Mouse (Mus musculus): ENCODE results near the gene Msl3. TPM values are rescaled to one million over a fixed set of nuclear protein-coding genes. Genes with fewer than 3 reads are reported as not detected.
"Not testable (repeated sequence)": the region's sequence is repeated elsewhere in the genome, so short reads cannot be mapped to it uniquely, and the experiment has no call there.

Gene Msl3
- polyA plus RNA-seq (2015; fragmentation: Nextera tagmentation; extraction: Ambion mirVana) = 18.3 and 22.8 TPM in 2 replicates

GRCm38 (mm10) chrX:168673525-168674406 lies at the start of gene Msl3:
Msl3 (minus strand) TSS chrX:168673898.
- Histone ChIP-seq H3K9ac (peak within 1 kb of the TSS; percentile 77), H3K27ac (peak within 1 kb of the TSS; percentile 95), H3K27me3 (no peaks in the 10 kb centered on the region), H3K4me1 (replicated peaks) (0 out of 2 replicates have a peak, but pooled peaks cover 3% of the 10 kb centered on the region), H3K4me2 (peak within 1 kb of the TSS; percentile 81), H3K9me3 (replicated peaks) (no peaks in the 10 kb centered on the region), H3K4me3 (replicated peaks) (peak within 1 kb of the TSS; percentile 67), H3K36me3 (peaks cover 16% of the 10 kb centered on the region)
- 8% methylated on average over 76 of the region's 88 CpGs for WGBS (ENCODE audit: insufficient replicate concordance)
- DNase-seq (peak; percentile 75), ATAC-seq (ENCODE audit: low read depth) (peak; percentile 94)

GRCm38 (mm10) chrX:168717969-168718368 lies 44.3 kb upstream of the Msl3 start:
- Histone ChIP-seq H3K9ac (no peak overlapping the region), H3K27ac (no peak overlapping the region), H3K27me3 (no peaks in the 10 kb centered on the region), H3K4me3 (replicated peaks) (no peak overlapping the region), H3K36me3 (no peaks in the 10 kb centered on the region), H3K4me2 (no peak overlapping the region), H3K4me1 (replicated peaks) (no peaks in the 10 kb centered on the region), H3K9me3 (replicated peaks) (no peaks in the 10 kb centered on the region)
- no peak for DNase-seq
- ATAC-seq (ENCODE audit: low read depth) = no peak
- WGBS (ENCODE audit: insufficient replicate concordance) = 47% methylated on average over 2 of the region's 2 CpGs

- no peak for ATAC-seq (ENCODE audit: low read depth)
- H3K27me3 ChIP-seq = no peaks in the 10 kb centered on the region
- peak overlapping the region; percentile 70 for H3K27ac ChIP-seq
- DNase-seq = peak; percentile 0
- 0 out of 2 replicates have a peak, but pooled peaks cover 3% of the 10 kb centered on the region for H3K4me1 ChIP-seq (replicated peaks)
- H3K9me3 ChIP-seq (replicated peaks) = no peaks in the 10 kb centered on the region
- H3K9ac ChIP-seq = peak overlapping the region; percentile 77
- WGBS (ENCODE audit: insufficient replicate concordance) = 29% methylated on average over 10 of the region's 10 CpGs
- H3K4me3 ChIP-seq (replicated peaks) = peak overlapping the region; percentile 67
- H3K4me2 ChIP-seq = peak overlapping the region; percentile 81
- H3K36me3 ChIP-seq = peaks cover 10% of the 10 kb centered on the region
Measured at GRCm38 (mm10) chrX:168674407-168674962, 787 bp upstream of the Msl3 start.

GRCm38 (mm10) chrX:168672913-168673524 lies 679 bp downstream of the Msl3 start:
- Histone ChIP-seq H3K4me2 (peak overlapping the region; percentile 81), H3K36me3 (peaks cover 22% of the 10 kb centered on the region), H3K27ac (peak overlapping the region; percentile 95), H3K4me3 (replicated peaks) (peak overlapping the region; percentile 67), H3K4me1 (replicated peaks) (0 out of 2 replicates have a peak, but pooled peaks cover 3% of the 10 kb centered on the region), H3K27me3 (no peaks in the 10 kb centered on the region), H3K9me3 (replicated peaks) (no peaks in the 10 kb centered on the region), H3K9ac (peak overlapping the region; percentile 77)
- DNase-seq (no peak), ATAC-seq (ENCODE audit: low read depth) (no peak)
- WGBS (ENCODE audit: insufficient replicate concordance) = 17% methylated on average over 31 of the region's 31 CpGs

GRCm38 (mm10) chrX:168672425-168672824 lies 1.3 kb downstream of the Msl3 start:
- Histone ChIP-seq H3K27me3 (no peaks in the 10 kb centered on the region), H3K9me3 (replicated peaks) (no peaks in the 10 kb centered on the region), H3K4me3 (replicated peaks) (peak overlapping the region; percentile 67), H3K27ac (peak overlapping the region; percentile 95), H3K9ac (peak overlapping the region; percentile 77), H3K4me2 (peak overlapping the region; percentile 81), H3K36me3 (peaks cover 27% of the 10 kb centered on the region), H3K4me1 (replicated peaks) (0 out of 2 replicates have a peak, but pooled peaks cover 3% of the 10 kb centered on the region)
- 9% methylated on average over 9 of the region's 9 CpGs for WGBS (ENCODE audit: insufficient replicate concordance)
- ATAC-seq (ENCODE audit: low read depth) = peak; percentile 72
- DNase-seq = peak; percentile 62

GRCm38 (mm10) chrX:168663982-168664689 lies 9.6 kb downstream of the Msl3 start:
- no peaks in the 10 kb centered on the region for H3K27me3 ChIP-seq
- no peak overlapping the region for H3K4me2 ChIP-seq
- WGBS (ENCODE audit: insufficient replicate concordance) = 76% methylated on average over 12 of the region's 12 CpGs
- no peaks in the 10 kb centered on the region for H3K9me3 ChIP-seq (replicated peaks)
- ATAC-seq (ENCODE audit: low read depth) = no peak
- peaks cover 41% of the 10 kb centered on the region for H3K36me3 ChIP-seq
- H3K4me1 ChIP-seq (replicated peaks) = no peaks in the 10 kb centered on the region
- no peak overlapping the region for H3K9ac ChIP-seq
- no peak overlapping the region for H3K4me3 ChIP-seq (replicated peaks)
- no peak overlapping the region for H3K27ac ChIP-seq
- no peak for DNase-seq

GRCm38 (mm10) chrX:168660236-168660635 lies 13.5 kb downstream of the Msl3 start:
- no peaks in the 10 kb centered on the region for H3K4me1 ChIP-seq (replicated peaks)
- no peak overlapping the region for H3K4me3 ChIP-seq (replicated peaks)
- 60% methylated on average over 4 of the region's 4 CpGs for WGBS (ENCODE audit: insufficient replicate concordance)
- H3K9me3 ChIP-seq (replicated peaks) = no peaks in the 10 kb centered on the region
- H3K9ac ChIP-seq = no peak overlapping the region
- no peak overlapping the region for H3K4me2 ChIP-seq
- H3K36me3 ChIP-seq = peaks cover 34% of the 10 kb centered on the region
- no peak for DNase-seq
- no peak overlapping the region for H3K27ac ChIP-seq
- no peaks in the 10 kb centered on the region for H3K27me3 ChIP-seq
- no peak for ATAC-seq (ENCODE audit: low read depth)

GRCm38 (mm10) chrX:168659803-168660202 lies 13.9 kb downstream of the Msl3 start:
- not testable (repeated sequence) for H3K4me1 ChIP-seq (replicated peaks); DNase-seq; H3K9ac ChIP-seq; H3K4me3 ChIP-seq (replicated peaks); H3K4me2 ChIP-seq; H3K27me3 ChIP-seq; H3K27ac ChIP-seq; H3K9me3 ChIP-seq (replicated peaks); ATAC-seq (ENCODE audit: low read depth)
- H3K36me3 ChIP-seq = peaks cover 33% of the 10 kb centered on the region
- WGBS (ENCODE audit: insufficient replicate concordance) = 50% methylated on average over 4 of the region's 4 CpGs

- Histone ChIP-seq H3K4me2 (no peak overlapping the region), H3K27ac (no peak overlapping the region), H3K27me3 (no peaks in the 10 kb centered on the region), H3K9me3 (replicated peaks) (no peaks in the 10 kb centered on the region), H3K4me3 (replicated peaks) (no peak overlapping the region), H3K9ac (no peak overlapping the region), H3K36me3 (peaks cover 34% of the 10 kb centered on the region), H3K4me1 (replicated peaks) (no peaks in the 10 kb centered on the region)
- no peak for ATAC-seq (ENCODE audit: low read depth)
- no peak for DNase-seq
- 72% methylated on average over 3 of the region's 3 CpGs for WGBS (ENCODE audit: insufficient replicate concordance)
Measured at GRCm38 (mm10) chrX:168659275-168659674, 14.4 kb downstream of the Msl3 start.

- Histone ChIP-seq H3K9ac (no peak overlapping the region), H3K9me3 (replicated peaks) (no peaks in the 10 kb centered on the region), H3K27me3 (no peaks in the 10 kb centered on the region), H3K4me3 (replicated peaks) (no peak overlapping the region), H3K27ac (no peak overlapping the region), H3K4me2 (no peak overlapping the region), H3K36me3 (peaks cover 36% of the 10 kb centered on the region), H3K4me1 (replicated peaks) (no peaks in the 10 kb centered on the region)
- no peak for ATAC-seq (ENCODE audit: low read depth)
- WGBS (ENCODE audit: insufficient replicate concordance) = 69% methylated on average over 1 of the region's 1 CpGs
- no peak for DNase-seq
Measured at GRCm38 (mm10) chrX:168657795-168658194, 15.9 kb downstream of the Msl3 start.

- ATAC-seq (ENCODE audit: low read depth) (no peak), DNase-seq (no peak)
- H3K4me3 ChIP-seq (replicated peaks) = no peak overlapping the region
- 50% methylated on average over 2 of the region's 2 CpGs for WGBS (ENCODE audit: insufficient replicate concordance)
- no peak overlapping the region for H3K4me2 ChIP-seq
- peaks cover 33% of the 10 kb centered on the region for H3K36me3 ChIP-seq
- H3K4me1 ChIP-seq (replicated peaks) = no peaks in the 10 kb centered on the region
- no peaks in the 10 kb centered on the region for H3K27me3 ChIP-seq
- H3K9ac ChIP-seq = no peak overlapping the region
- no peaks in the 10 kb centered on the region for H3K9me3 ChIP-seq (replicated peaks)
- H3K27ac ChIP-seq = no peak overlapping the region
Measured at GRCm38 (mm10) chrX:168649336-168649735, 24.4 kb downstream of the Msl3 start.
